Mouse (Mus musculus): ENCODE results near the gene Capn6.

Capn6 gene

DNA sequence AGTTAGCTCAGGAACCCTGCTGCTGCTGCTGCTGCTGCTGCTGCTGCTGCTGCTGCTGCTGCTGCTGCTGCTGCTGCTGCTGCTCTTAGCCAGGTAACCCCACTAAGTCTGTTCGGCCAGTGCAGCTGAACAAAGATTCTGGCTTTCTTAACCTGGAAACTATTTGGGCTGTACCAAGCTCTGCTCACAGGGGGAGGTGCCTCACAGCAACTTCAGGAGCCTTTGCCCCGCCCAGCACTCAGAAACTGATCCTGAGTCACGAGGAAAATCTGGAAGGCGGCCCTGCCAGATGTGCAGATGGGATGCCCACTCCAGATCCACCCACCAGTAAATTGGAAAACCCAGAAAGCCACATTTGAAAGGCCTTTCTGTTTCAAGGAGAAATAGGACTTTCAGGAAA, at the start of gene Capn6:
Gene Capn6, minus strand, starts transcription at position 203 of the 400 bp plus-strand sequence.
- DNase-seq (ENCODE audit: inconsistent age in 2 of 2, low spot score in 1 of 2): no peak

DNA sequence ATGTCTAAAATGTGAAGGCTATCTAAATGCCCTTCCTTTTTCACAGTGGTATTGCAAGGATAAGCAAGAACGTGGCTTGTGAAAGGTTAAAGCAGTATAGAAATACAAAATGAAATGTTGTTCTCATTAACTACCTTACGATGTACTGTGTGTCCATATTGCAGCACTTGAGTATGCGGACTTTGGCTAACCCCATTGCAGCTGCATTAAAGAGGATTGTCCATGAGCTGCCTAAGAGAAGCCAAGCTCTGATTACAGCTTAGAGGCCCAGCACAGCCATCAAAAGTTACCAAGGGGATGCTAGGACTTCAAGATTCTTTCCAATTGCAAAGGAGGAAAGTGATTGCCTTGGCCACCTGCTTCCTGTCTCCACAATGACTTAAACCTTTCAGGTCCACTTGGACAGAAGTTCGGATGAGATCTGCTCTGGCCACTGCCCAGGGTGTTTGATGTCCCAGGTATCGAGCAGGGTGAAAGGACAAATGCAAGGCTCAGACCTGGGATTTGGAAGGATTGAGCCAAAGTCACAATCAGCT, 40.0 kb upstream of the Capn6 start:
- no peak for DNase-seq (ENCODE audit: inconsistent age in 2 of 2, low spot score in 1 of 2)

DNA sequence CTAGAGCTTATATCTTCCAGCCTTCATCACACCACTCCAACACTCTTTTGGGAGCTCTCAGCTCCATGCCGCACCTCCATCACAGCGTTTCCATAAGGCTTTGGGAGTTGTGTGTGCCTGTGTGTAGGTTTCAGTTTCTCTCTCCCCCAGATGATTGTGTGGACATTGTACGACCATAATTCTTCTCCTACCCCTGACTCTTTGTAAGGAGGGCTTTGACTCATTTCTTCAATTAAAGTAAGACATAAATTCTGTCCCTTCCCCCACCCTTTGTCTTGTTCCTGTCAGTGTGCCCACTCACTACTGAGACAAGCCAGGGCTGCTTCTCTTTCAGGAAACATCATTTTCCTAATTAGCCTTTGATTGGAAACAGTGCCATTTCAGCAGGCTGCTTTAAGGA, 24.1 kb upstream of the Capn6 start:
- no peak for DNase-seq (ENCODE audit: inconsistent age in 2 of 2, low spot score in 1 of 2)

DNA sequence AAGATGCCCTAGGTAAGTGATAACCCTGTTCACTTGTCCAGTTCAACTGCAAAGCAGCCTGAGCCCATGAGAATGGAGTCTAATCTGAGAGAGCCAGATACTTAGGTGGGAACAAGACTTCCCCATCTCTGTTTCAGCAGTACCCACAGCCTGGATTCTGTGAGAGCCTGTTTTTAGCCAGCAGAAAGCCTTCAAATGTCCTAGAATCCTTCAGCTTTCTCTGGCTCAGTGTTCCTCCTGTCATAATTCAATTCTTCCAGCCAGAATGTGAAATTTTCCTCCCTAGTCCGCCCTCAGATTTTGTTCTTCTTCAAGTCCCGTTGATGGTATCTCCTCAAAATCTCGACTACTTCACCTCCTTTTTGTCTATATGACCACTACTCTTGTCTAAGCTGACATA, 22.8 kb upstream of the Capn6 start:
- DNase-seq (ENCODE audit: inconsistent age in 2 of 2, low spot score in 1 of 2): no peak

DNA sequence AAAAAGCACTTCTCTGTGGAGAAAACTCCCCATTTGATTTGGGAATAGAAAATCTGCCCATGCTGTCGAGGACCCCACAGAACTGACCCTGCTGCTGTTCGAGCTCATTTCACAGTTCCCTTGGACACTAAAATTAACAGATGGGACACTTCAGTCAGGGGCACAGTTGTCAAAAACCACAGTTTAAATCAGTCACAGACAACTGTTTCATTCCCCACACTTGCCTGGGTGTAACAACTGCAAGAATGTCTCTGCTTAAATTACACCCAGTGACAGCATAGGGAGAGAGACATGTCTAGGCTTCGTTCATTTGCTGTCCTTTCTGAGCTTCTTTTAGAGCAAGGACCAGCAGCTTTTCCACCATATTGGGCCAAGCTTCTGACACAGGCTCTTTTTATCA, 19.4 kb upstream of the Capn6 start:
- no peak for DNase-seq (ENCODE audit: inconsistent age in 2 of 2, low spot score in 1 of 2)

DNA sequence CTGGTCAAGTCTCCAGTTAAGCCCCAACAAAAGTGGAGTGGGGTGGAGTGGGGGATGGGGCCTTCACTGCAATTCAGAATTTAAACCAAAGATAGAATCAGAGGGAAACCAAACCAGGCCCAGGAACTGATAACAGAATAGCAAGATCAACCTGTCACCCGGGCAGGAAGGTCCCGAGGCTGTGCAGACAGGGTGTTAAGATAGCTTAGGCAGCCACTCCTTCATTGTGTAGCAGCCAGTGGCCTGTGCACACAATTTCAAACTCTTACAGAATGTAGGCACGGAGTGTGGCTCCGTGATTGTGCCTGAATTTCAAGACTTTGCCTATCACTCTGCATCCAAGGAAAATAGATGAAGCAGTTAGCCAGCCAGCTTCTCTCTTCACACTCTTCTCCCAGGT, 693 bp downstream of the Capn6 start:
- DNase-seq (ENCODE audit: inconsistent age in 2 of 2, low spot score in 1 of 2): no peak

DNA sequence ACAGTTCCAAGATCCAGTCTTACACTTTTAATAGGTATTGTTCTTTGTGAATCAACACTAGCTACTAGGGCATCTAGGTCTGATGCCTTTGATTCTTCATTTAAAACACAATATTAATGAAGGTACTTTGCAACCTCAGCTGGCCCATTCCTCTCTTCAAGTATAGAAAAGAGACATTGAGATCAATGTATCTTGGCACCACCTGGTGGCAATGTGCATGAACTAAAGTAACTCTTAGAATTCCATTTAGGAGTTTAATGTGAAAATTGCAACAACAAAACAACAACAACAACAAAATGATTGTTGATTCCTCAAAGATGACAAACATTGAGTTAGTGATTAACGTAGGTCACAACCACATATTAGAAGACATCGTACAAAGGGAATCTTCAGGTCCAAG, 8.3 kb downstream of the Capn6 start:
- no peak for DNase-seq (ENCODE audit: inconsistent age in 2 of 2, low spot score in 1 of 2)

DNA sequence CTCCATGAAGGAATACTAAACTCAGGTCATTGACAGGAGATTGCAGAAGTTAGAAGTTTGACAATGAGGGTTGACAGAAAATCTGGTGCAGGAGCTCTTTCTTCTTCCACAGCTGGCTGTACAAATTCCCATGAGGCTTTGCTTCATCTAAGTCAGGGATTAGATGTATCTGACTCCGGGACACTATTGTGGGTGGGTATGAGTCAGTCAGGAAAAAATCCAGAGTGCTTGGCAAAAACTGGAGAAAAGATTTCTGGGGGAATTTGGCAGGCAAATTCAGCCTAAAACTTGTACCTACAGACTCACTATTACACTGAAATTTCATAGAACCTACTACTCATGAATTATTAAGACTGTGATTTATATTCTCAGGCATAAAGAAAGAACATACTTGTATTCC, 11.3 kb downstream of the Capn6 start:
- DNase-seq (ENCODE audit: inconsistent age in 2 of 2, low spot score in 1 of 2): no peak

DNA sequence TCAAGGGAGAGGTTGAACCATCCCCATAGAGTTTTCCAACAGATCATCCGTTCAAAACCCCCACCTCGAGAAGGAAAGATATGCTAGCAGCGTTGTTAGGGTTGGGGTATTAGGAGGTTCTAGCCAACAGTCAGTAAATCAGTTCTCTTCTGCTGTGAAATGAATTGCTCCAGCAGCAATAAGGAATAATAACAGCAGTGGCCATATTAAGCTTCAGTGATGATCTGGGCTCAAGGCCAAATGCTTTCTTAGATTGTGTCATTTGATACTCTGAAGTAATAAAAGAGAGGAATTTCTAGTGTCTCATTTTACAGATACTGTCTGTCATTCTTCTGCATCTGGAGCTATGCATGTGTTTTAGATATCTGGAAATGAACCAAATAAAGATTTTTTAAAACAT, 64.7 kb downstream of the Capn6 start:
- no peak for DNase-seq (ENCODE audit: inconsistent age in 2 of 2, low spot score in 1 of 2)
